Mouse (Mus musculus) MEL (cell line): ENCODE measurements around the gene Dock1. TPM values are rescaled to one million over a fixed set of nuclear protein-coding genes. Genes with fewer than 3 reads are reported as not detected.

ENCODE experiments used
- DNase-seq: peaks from one replicate; pipeline ENCODE4 v3.0.0; 2011; ENCODE audit warnings: low read depth, low spot score
- H3K27ac ChIP-seq: 2 replicates; pipeline ENCODE4 v1.5.1; 2012; ENCODE audit warnings: low read depth, mild to moderate bottlenecking, control low read depth, low read length, moderate library complexity; ENCODE audit not compliant: control insufficient read depth
- H3K27me3 ChIP-seq, 2 experiments: fragments of 150-350 bp in 1 of 2; sonication (generic) in 1 of 2; 2 replicates each; pipeline ENCODE4 v1.6.1; 2012; ENCODE audit warnings: low read length in 2 of 2, mild to moderate bottlenecking in 2 of 2, improper control_type of control experiment in 1 of 2, moderate library complexity in 1 of 2; ENCODE audit not compliant: insufficient read depth in 2 of 2, control insufficient read depth in 1 of 2
- H3K36me3 ChIP-seq, 2 experiments: 2 replicates each; pipeline ENCODE4 v1.6.1; 2012 to 2014; ENCODE audit warnings: low read length in 2 of 2, improper control_type of control experiment in 1 of 2, inconsistent platforms in 1 of 2, mild to moderate bottlenecking in 1 of 2; ENCODE audit not compliant: insufficient read depth in 2 of 2, control insufficient read depth in 1 of 2
- H3K4me1 ChIP-seq, 2 experiments: fragments of 150-350 bp in 1 of 2; sonication (generic) in 1 of 2; 2 replicates each; pipeline ENCODE4 v1.6.1; 2012; ENCODE audit warnings: low read length in 2 of 2, improper control_type of control experiment in 1 of 2, mild to moderate bottlenecking in 1 of 2; ENCODE audit not compliant: insufficient read depth in 2 of 2, control insufficient read depth in 1 of 2
- H3K4me3 ChIP-seq, 2 experiments: fragments of 150-350 bp in 1 of 2; sonication (generic) in 1 of 2; 2 replicates each; pipeline ENCODE4 v1.5.1; 2012; ENCODE audit warnings: low read depth in 2 of 2, low read length in 2 of 2, mild to moderate bottlenecking in 2 of 2, moderate library complexity in 2 of 2, control low read depth in 1 of 2, improper control_type of control experiment in 1 of 2; ENCODE audit not compliant: control insufficient read depth in 1 of 2, insufficient read depth in 1 of 2
- H3K79me2 ChIP-seq: 2 replicates; pipeline ENCODE4 v1.6.1; 2012; ENCODE audit warnings: mild to moderate bottlenecking, low read length, moderate library complexity; ENCODE audit not compliant: control insufficient read depth, poor library complexity, insufficient read depth
- H3K9ac ChIP-seq: 2 replicates; pipeline ENCODE4 v1.6.1; 2012; ENCODE audit warnings: low read depth, mild to moderate bottlenecking, control low read depth, low read length, moderate library complexity; ENCODE audit not compliant: control insufficient read depth, poor library complexity, severe bottlenecking
- H3K9me3 ChIP-seq: fragments of 150-350 bp; sonication (generic); replicated peaks from 2 replicates; pipeline ENCODE4 v1.6.1; 2012; ENCODE audit warnings: mild to moderate bottlenecking, low read length, improper control_type of control experiment, moderate library complexity; ENCODE audit not compliant: insufficient read depth
- BHLHE40 ChIP-seq: IDR thresholded peaks from 2 replicates; pipeline ENCODE4 v1.6.1; 2012; ENCODE audit warnings: low read depth, mild to moderate bottlenecking, inconsistent platforms, low read length, improper control_type of control experiment, borderline replicate concordance
- CHD1 ChIP-seq: IDR thresholded peaks from 2 replicates; pipeline ENCODE4 v1.6.1; 2012; ENCODE audit warnings: low read depth, mild to moderate bottlenecking, inconsistent platforms, low read length, improper control_type of control experiment
- CHD2 ChIP-seq: IDR thresholded peaks from 2 replicates; pipeline ENCODE4 v1.6.1; 2011; ENCODE audit warnings: low read length, improper control_type of control experiment
- ELF1 ChIP-seq: IDR thresholded peaks from 2 replicates; pipeline ENCODE4 v1.6.1; 2014; ENCODE audit warnings: low read depth, mild to moderate bottlenecking, inconsistent platforms, low read length, improper control_type of control experiment, moderate library complexity
- EP300 ChIP-seq, 2 experiments: IDR thresholded peaks; 2 replicates each; pipeline ENCODE4 v1.6.1; 2011; ENCODE audit warnings: improper control_type of control experiment in 2 of 2, low read length in 2 of 2, low read depth in 1 of 2, mild to moderate bottlenecking in 1 of 2
- ETS1 ChIP-seq: IDR thresholded peaks from 2 replicates; pipeline ENCODE4 v1.6.1; 2012; ENCODE audit warnings: low read depth, mild to moderate bottlenecking, inconsistent platforms, low read length, improper control_type of control experiment, moderate library complexity
- GABPA ChIP-seq: IDR thresholded peaks from 2 replicates; pipeline ENCODE4 v1.6.1; 2012; ENCODE audit warnings: low read depth, mild to moderate bottlenecking, inconsistent platforms, low read length, improper control_type of control experiment, moderate library complexity
- GATA1 ChIP-seq: IDR thresholded peaks from 2 replicates; pipeline ENCODE4 v1.6.1; 2011; ENCODE audit warnings: low read depth, low read length, improper control_type of control experiment
- HCFC1 ChIP-seq: IDR thresholded peaks from 2 replicates; pipeline ENCODE4 v1.6.1; 2012; ENCODE audit warnings: low read depth, mild to moderate bottlenecking, inconsistent platforms, low read length, improper control_type of control experiment, moderate library complexity
- MAX ChIP-seq: IDR thresholded peaks from 2 replicates; pipeline ENCODE4 v1.6.1; 2011; ENCODE audit warnings: low read length, improper control_type of control experiment
- MAZ ChIP-seq: IDR thresholded peaks from 2 replicates; pipeline ENCODE4 v1.6.1; 2012; ENCODE audit warnings: low read depth, mild to moderate bottlenecking, inconsistent platforms, low read length, improper control_type of control experiment
- MXI1 ChIP-seq: IDR thresholded peaks from 2 replicates; pipeline ENCODE4 v1.6.1; 2011; ENCODE audit warnings: mild to moderate bottlenecking, low read depth, low read length, improper control_type of control experiment
- MYB ChIP-seq: IDR thresholded peaks from 2 replicates; pipeline ENCODE4 v1.6.1; 2011; ENCODE audit warnings: mild to moderate bottlenecking, low read depth, low read length, improper control_type of control experiment
- NRF1 ChIP-seq: IDR thresholded peaks from 2 replicates; pipeline ENCODE4 v1.6.1; 2014; ENCODE audit warnings: low read depth, mild to moderate bottlenecking, inconsistent platforms, low read length, improper control_type of control experiment, moderate library complexity; ENCODE audit not compliant: poor library complexity, insufficient read depth, severe bottlenecking
- POLR2A ChIP-seq, 2 experiments: IDR thresholded peaks; 2 replicates each; pipeline ENCODE4 v1.6.1; 2011 to 2012; ENCODE audit warnings: low read length in 2 of 2, mild to moderate bottlenecking in 2 of 2, control low read depth in 1 of 2, improper control_type of control experiment in 1 of 2, low read depth in 1 of 2, moderate library complexity in 1 of 2; ENCODE audit not compliant: control insufficient read depth in 1 of 2, insufficient read depth in 1 of 2, poor library complexity in 1 of 2
- POLR2AphosphoS2 ChIP-seq: IDR thresholded peaks from 2 replicates; pipeline ENCODE4 v1.6.1; 2011; ENCODE audit warnings: low read length, improper control_type of control experiment
- RAD21 ChIP-seq: IDR thresholded peaks from 2 replicates; pipeline ENCODE4 v1.6.1; 2011; ENCODE audit warnings: mild to moderate bottlenecking, low read depth, low read length, improper control_type of control experiment
- TAL1 ChIP-seq: IDR thresholded peaks from 2 replicates; pipeline ENCODE4 v1.6.1; 2012; ENCODE audit warnings: mild to moderate bottlenecking, inconsistent platforms, low read length, moderate library complexity, mixed read lengths
- TBP ChIP-seq: IDR thresholded peaks from 2 replicates; pipeline ENCODE4 v1.8.0; 2011; ENCODE audit warnings: low read depth, low read length, improper control_type of control experiment
- TCF12 ChIP-seq: IDR thresholded peaks from 2 replicates; pipeline ENCODE4 v1.6.1; 2014; ENCODE audit warnings: low read depth, mild to moderate bottlenecking, inconsistent platforms, low read length, improper control_type of control experiment, moderate library complexity
- ZKSCAN1 ChIP-seq: IDR thresholded peaks from 2 replicates; pipeline ENCODE4 v1.6.1; 2012; ENCODE audit warnings: low read depth, mild to moderate bottlenecking, inconsistent platforms, low read length, improper control_type of control experiment, moderate library complexity
- ZMIZ1 ChIP-seq: IDR thresholded peaks from 2 replicates; pipeline ENCODE4 v1.6.1; 2012; ENCODE audit warnings: low read depth, mild to moderate bottlenecking, inconsistent platforms, low read length, improper control_type of control experiment, moderate library complexity
- polyA plus RNA-seq, 2 experiments: library from polyadenylated mRNA; stranded (reverse) in 1 of 2; unstranded in 1 of 2; fragments of >175 nt in 1 of 2; fragments of >200 nt in 1 of 2; gene quantifications; 2 replicates each; pipeline versions ENCODE4 v1.2.1 to v1.2.4; 2012; ENCODE audit warnings: low replicate concordance in 2 of 2, low read depth in 1 of 2; ENCODE audit not compliant: insufficient read length in 2 of 2, insufficient read depth in 1 of 2, missing spikeins in 1 of 2
- total RNA-seq: library from RNA; depleted of rRNA; stranded (reverse); fragments of 300-350 nt; gene quantifications from 2 replicates; pipeline ENCODE4 v1.2.3, GENCODE M21; 2012

The Dock1 gene
- total and polyA plus RNA-seq, 3 experiments = not detected

GRCm38 (mm10) chr7:134864175-134864574 lies 193.7 kb downstream of the Dock1 start:
- Histone ChIP-seq H3K36me3 (no peaks in the 10 kb centered on the region), H3K9me3 (no peaks in the 10 kb centered on the region), H3K4me1 (no peaks in the 10 kb centered on the region), H3K27ac (no peak overlapping the region), H3K9ac (no peak overlapping the region), H3K27me3 (no peaks in the 10 kb centered on the region), H3K79me2 (no peaks in the 10 kb centered on the region)
- peak; percentile 34 for DNase-seq
- TF ChIP-seq RAD21 = no peak
- no peak for TF ChIP-seq MXI1
- no peak for TF ChIP-seq BHLHE40
- no peak for TF ChIP-seq HCFC1
- TF ChIP-seq NRF1 = no peak
- no peak for TF ChIP-seq MAZ
- TF ChIP-seq CHD1 = no peak
- no peak for TF ChIP-seq ZMIZ1
- TF ChIP-seq TCF12 = no peak
- TF ChIP-seq EP300 (IDR thresholded peaks at IDR 0.05; ENCODE audit: low read depth in 1 of 2, low read length in 2 of 2) = no peak
- TF ChIP-seq MYB = no peak
- TF ChIP-seq POLR2AphosphoS2 = no peak
- TF ChIP-seq, all 39 proteins: peak for 0
- H3K4me3 ChIP-seq = no peak overlapping the region

DNA sequence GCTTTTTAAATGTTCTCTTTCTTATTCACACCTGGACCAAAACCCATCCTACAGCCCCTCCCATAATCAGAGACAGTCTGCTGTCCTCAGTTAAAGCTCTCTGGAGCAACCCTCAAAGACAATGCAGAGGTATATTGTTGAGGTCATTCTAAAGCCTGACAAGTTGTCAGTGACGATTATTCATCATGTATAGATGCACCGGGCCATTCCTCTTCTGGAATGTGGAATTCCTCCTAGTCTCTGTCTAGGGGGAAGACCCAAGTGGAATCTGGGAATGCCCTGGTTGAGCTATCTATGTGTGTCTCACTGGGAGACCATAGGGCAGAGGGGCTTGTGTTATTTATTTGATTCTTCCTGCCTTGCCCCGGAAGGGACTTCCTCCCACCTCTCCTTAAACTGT lies 202.1 kb downstream of the Dock1 start:
- H3K4me1 ChIP-seq = no peaks in the 10 kb centered on the region
- H3K4me3 ChIP-seq = no peak overlapping the region
- no peaks in the 10 kb centered on the region for H3K36me3 ChIP-seq
- H3K27ac ChIP-seq = no peak overlapping the region
- H3K9me3 ChIP-seq = no peaks in the 10 kb centered on the region
- DNase-seq = no peak
- no peak overlapping the region for H3K9ac ChIP-seq
- no peaks in the 10 kb centered on the region for H3K79me2 ChIP-seq
- no peaks in the 10 kb centered on the region for H3K27me3 ChIP-seq
- TF ChIP-seq POLR2A (IDR thresholded peaks at IDR 0.05; ENCODE audit: control insufficient read depth in 1 of 2, insufficient read depth in 1 of 2, low read depth in 1 of 2, low read length in 2 of 2, poor library complexity in 1 of 2) (no peak), ELF1 (no peak), HCFC1 (no peak), TBP (no peak), GATA1 (no peak), BHLHE40 (no peak), RAD21 (no peak), EP300 (IDR thresholded peaks at IDR 0.05; ENCODE audit: low read depth in 1 of 2, low read length in 2 of 2) (no peak), TAL1 (no peak), ETS1 (no peak), TCF12 (no peak), GABPA (no peak), MAX (no peak), ZKSCAN1 (no peak), CHD2 (no peak)
